ENCODE assay signal across 16 mouse cellular contexts in genomic region chr14:80195041-80195440, GRCm38 (mm10).
"Had no signal": no experiment of that assay in that cellular context is flagged by ENCODE, and none has a peak within 500 bp of the region (broad histone marks: within the 10 kb centered on the region; RNA-seq: fewer than 3 reads in every experiment).

No protein-coding gene starts in this region.

- H3K27ac ChIP-seq: hindbrain, postnatal 0 days; limb, embryonic 12.5 days; liver, embryonic 15.5 days; midbrain, embryonic 10.5 days; neural tube, embryonic 15.5 days had no signal

- H3K9ac ChIP-seq: limb, embryonic 12.5 days; liver, embryonic 15.5 days; neural tube, embryonic 15.5 days had no signal

- H3K9me3 ChIP-seq: limb, embryonic 12.5 days; liver, embryonic 15.5 days; midbrain, embryonic 10.5 days; neural tube, embryonic 15.5 days had no signal

- DNase-seq: layer of hippocampus, adult 9-11 months; layer of hippocampus, postnatal 36 days; liver; lung, adult 2 months; lung, postnatal 4 days; midbrain, embryonic 14.5 days; right cerebral cortex, adult 18-20 months; right cerebral cortex, postnatal 25 days; thymus, postnatal 36 days had no signal

- H3K4me2 ChIP-seq: limb, embryonic 12.5 days; liver, embryonic 15.5 days; neural tube, embryonic 15.5 days had no signal

- H3K36me3 ChIP-seq: limb, embryonic 12.5 days; liver, embryonic 15.5 days; midbrain, embryonic 10.5 days; neural tube, embryonic 15.5 days had no signal

- H3K4me3 ChIP-seq: limb, embryonic 12.5 days; liver, embryonic 15.5 days; midbrain, embryonic 10.5 days; myocyte; neural tube, embryonic 15.5 days had no signal

- H3K4me1 ChIP-seq: limb, embryonic 12.5 days; liver, embryonic 15.5 days; neural tube, embryonic 15.5 days had no signal

- ATAC-seq: hindbrain, postnatal 0 days; lung, postnatal 0 days had no signal

- H3K27me3 ChIP-seq: limb, embryonic 12.5 days; liver, embryonic 15.5 days; neural tube, embryonic 15.5 days had no signal
